9 mouse cellular contexts compared by ENCODE assay signal in genomic region chr11:60161146-60161874, GRCm38 (mm10). TPM values are rescaled to one million over a fixed set of nuclear protein-coding genes. Genes with fewer than 3 reads are reported as not detected.
DNase-seq lines count a peak whose midpoint lies in the region; ATAC-seq lines count a peak whose summit lies in the region.
"Had no signal": no experiment of that assay in that cellular context is flagged by ENCODE, and none has a peak within 500 bp of the region (broad histone marks: within the 10 kb centered on the region; RNA-seq: fewer than 3 reads in every experiment).

No protein-coding gene starts in this region.

- ATAC-seq in heart, embryonic 13.5 days (ENCODE audit: extremely low read depth, insufficient number of reproducible peaks, low FRiP score, low TSS enrichment): no peak
- ATAC-seq in heart, embryonic 11.5 days (replicated peaks; ENCODE audit: insufficient number of reproducible peaks, low FRiP score, low TSS enrichment): no peak
- ATAC-seq: intestine, embryonic 15.5 days had no signal

- H3K27ac ChIP-seq in heart, embryonic 13.5 days (replicated peaks): 0 out of 2 replicates have a peak overlapping the region, but pooled peaks have one; percentile 9
- H3K27ac ChIP-seq in heart, embryonic 11.5 days (ENCODE audit: low read depth, low read length): no peak overlapping the region
- peak overlapping the region; percentile 11; the same call in 1 of the 2 replicates for H3K27ac ChIP-seq in forebrain, embryonic 10.5 days
- peak overlapping the region; percentile 59 for H3K27ac ChIP-seq in midbrain, embryonic 10.5 days (replicated peaks)

- intact Hi-C loops in gastrocnemius, postnatal 36 days (cut with DNase I): no loop called here

- H3K27me3 ChIP-seq in heart, embryonic 13.5 days (replicated peaks): no peaks in the 10 kb centered on the region
- H3K27me3 ChIP-seq in heart, embryonic 11.5 days (ENCODE audit: control insufficient read depth, insufficient read depth, low read length): no peaks in the 10 kb centered on the region
- no peaks in the 10 kb centered on the region for H3K27me3 ChIP-seq in forebrain, embryonic 10.5 days (ENCODE audit: poor library complexity, severe bottlenecking)
- no peaks in the 10 kb centered on the region for H3K27me3 ChIP-seq in midbrain, embryonic 10.5 days (ENCODE audit: low read depth, poor library complexity, severe bottlenecking)
- H3K27me3 ChIP-seq: intestine, embryonic 15.5 days had no signal

- H3K4me2 ChIP-seq in heart, embryonic 13.5 days: no peak overlapping the region
- H3K4me2 ChIP-seq in heart, embryonic 11.5 days: no peak overlapping the region
- H3K4me2 ChIP-seq: intestine, embryonic 15.5 days had no signal

- peak overlapping the region; percentile 20; the same call in 1 of the 2 replicates for H3K9ac ChIP-seq in heart, embryonic 13.5 days
- no peak overlapping the region for H3K9ac ChIP-seq in heart, embryonic 11.5 days (ENCODE audit: low read depth, low read length)
- H3K9ac ChIP-seq: intestine, embryonic 15.5 days had no signal

- H3K4me3 ChIP-seq in heart, embryonic 13.5 days: no peak overlapping the region
- H3K4me3 ChIP-seq in heart, embryonic 11.5 days (ENCODE audit: low read depth, low read length): no peak overlapping the region
- H3K4me3 ChIP-seq in forebrain, embryonic 10.5 days: no peak overlapping the region
- H3K4me3 ChIP-seq in midbrain, embryonic 10.5 days: no peak overlapping the region
- H3K4me3 ChIP-seq: intestine, embryonic 15.5 days had no signal

- H3K4me1 ChIP-seq in heart, embryonic 13.5 days: peaks cover 83% of the 10 kb centered on the region
- peaks cover 53% of the 10 kb centered on the region for H3K4me1 ChIP-seq in heart, embryonic 11.5 days (ENCODE audit: control insufficient read depth, insufficient read depth, low read length)
- peaks cover 52% of the 10 kb centered on the region for H3K4me1 ChIP-seq in forebrain, embryonic 10.5 days
- H3K4me1 ChIP-seq in midbrain, embryonic 10.5 days: peaks cover 44% of the 10 kb centered on the region

- peaks cover 36% of the 10 kb centered on the region for H3K36me3 ChIP-seq in heart, embryonic 13.5 days
- H3K36me3 ChIP-seq in heart, embryonic 11.5 days (ENCODE audit: control insufficient read depth, insufficient read depth, low read length): peaks cover 2% of the 10 kb centered on the region; the same call in 1 of the 2 replicates
- peaks cover 85% of the 10 kb centered on the region for H3K36me3 ChIP-seq in forebrain, embryonic 10.5 days (replicated peaks)
- peaks cover 67% of the 10 kb centered on the region for H3K36me3 ChIP-seq in midbrain, embryonic 10.5 days
- H3K36me3 ChIP-seq: intestine, embryonic 15.5 days had no signal

- whole genome bisulfite sequencing in heart, embryonic 13.5 days: 73% methylated on average over 9 of the region's 9 CpGs
- WGBS in heart, embryonic 11.5 days (ENCODE audit: insufficient replicate concordance): 75% methylated on average over 9 of the region's 9 CpGs
- WGBS in forebrain, embryonic 10.5 days: 72% methylated on average over 9 of the region's 9 CpGs
- WGBS in midbrain, embryonic 10.5 days: 73% methylated on average over 9 of the region's 9 CpGs

- DNase-seq in forebrain, embryonic 10.5 days (ENCODE audit: extremely low spot score, low spot score): no peak
- DNase-seq in midbrain, embryonic 10.5 days (ENCODE audit: low spot score): no peak
- peak; percentile 64 for DNase-seq in thymus, postnatal 0 days (ENCODE audit: low spot score)
- no peak for DNase-seq in ovary, postnatal 14 days (ENCODE audit: low spot score)
- DNase-seq in gastrocnemius, postnatal 36 days: no peak
- no peak for DNase-seq in cerebellum, postnatal 25 days

- H3K9me3 ChIP-seq in heart, embryonic 13.5 days: no peaks in the 10 kb centered on the region
- H3K9me3 ChIP-seq in heart, embryonic 11.5 days (replicated peaks; ENCODE audit: control insufficient read depth, low read length): no peaks in the 10 kb centered on the region
- no peaks in the 10 kb centered on the region for H3K9me3 ChIP-seq in forebrain, embryonic 10.5 days
- no peaks in the 10 kb centered on the region for H3K9me3 ChIP-seq in midbrain, embryonic 10.5 days (replicated peaks)
- H3K9me3 ChIP-seq: intestine, embryonic 15.5 days had no signal

RNA-seq across cellular contexts. Expression of gene Rai1, which starts 56.5 kb away (rescaled TPM):
- polyA plus RNA-seq in heart, embryonic 13.5 days (2015; fragmentation: Nextera tagmentation; extraction: Ambion mirVana): 16.1 and 18.2 TPM in 2 replicates
- 20.5 and 24.4 TPM in 2 replicates for polyA plus RNA-seq in heart, embryonic 11.5 days (2014; fragmentation: Nextera tagmentation; extraction: Ambion mirVana)
- 24.7 and 25.3 TPM in 2 replicates for polyA plus RNA-seq in forebrain, embryonic 10.5 days (2016; fragmentation: Nextera tagmentation; extraction: Ambion mirVana)
- polyA plus RNA-seq in midbrain, embryonic 10.5 days (2016; fragmentation: Nextera tagmentation; extraction: Ambion mirVana): 23.4 and 23.9 TPM in 2 replicates
- polyA plus RNA-seq in thymus, postnatal 0 days (2015; fragmentation: Nextera tagmentation; extraction: Ambion mirVana): 29.0 and 37.0 TPM in 2 replicates
- 10 to 100 TPM; 18.1 to 20.8 TPM for total RNA-seq in gastrocnemius, postnatal 36 days (2021)
